ENCODE assay signal across 8 mouse cellular contexts in genomic region chr2:161214681-161215458, GRCm38 (mm10).
DNase-seq lines count a peak whose midpoint lies in the region; ATAC-seq and TF ChIP-seq lines count a peak whose summit lies in the region.

No protein-coding gene starts in this region.

- peaks cover 9% of the 10 kb centered on the region for H3K4me1 ChIP-seq in E14TG2a.4 (replicated peaks; ENCODE audit: low read depth, low read length)
- H3K4me1 ChIP-seq in bone marrow macrophage, adult 2 months (ENCODE audit: control insufficient read depth, insufficient read depth, low read length), result no peaks in the 10 kb centered on the region
- H3K4me1 ChIP-seq in embryonic facial prominence, embryonic 14.5 days (ENCODE audit: control insufficient read depth, insufficient read depth, low read length), result no peaks in the 10 kb centered on the region
- H3K4me1 ChIP-seq in limb, embryonic 10.5 days, result peaks cover 9% of the 10 kb centered on the region

- H3K9ac ChIP-seq in embryonic facial prominence, embryonic 14.5 days (ENCODE audit: low read depth, low read length), result peak overlapping the region; percentile 14; the same call in 1 of the 2 replicates

- TF ChIP-seq CTCF in E14TG2a.4 (conservative IDR thresholded peaks at IDR 0.05; ENCODE audit: low read length), result peak; percentile 85
- peak; percentile 91 for TF ChIP-seq CTCF in bone marrow macrophage, adult 2 months (IDR thresholded peaks at IDR 0.05; ENCODE audit: low read depth, low read length)

- WGBS in embryonic facial prominence, embryonic 14.5 days, result 24% methylated on average over 15 of the region's 15 CpGs
- WGBS in limb, embryonic 10.5 days, result 27% methylated on average over 15 of the region's 15 CpGs

- H3K4me2 ChIP-seq in embryonic facial prominence, embryonic 14.5 days (ENCODE audit: low read depth, low read length), result peak overlapping the region; percentile 23; the same call in 1 of the 2 replicates

- H3K4me3 ChIP-seq in E14TG2a.4 (replicated peaks; ENCODE audit: low read length), result no peak overlapping the region
- H3K4me3 ChIP-seq in bone marrow macrophage, adult 2 months (ENCODE audit: insufficient read depth, low read length), result no peak overlapping the region
- H3K4me3 ChIP-seq in embryonic facial prominence, embryonic 14.5 days (ENCODE audit: low read depth, low read length), result no peak overlapping the region
- H3K4me3 ChIP-seq in limb, embryonic 10.5 days, result no peak overlapping the region

- H3K9me3 ChIP-seq in E14TG2a.4 (ENCODE audit: low read length), result no peaks in the 10 kb centered on the region
- no peaks in the 10 kb centered on the region for H3K9me3 ChIP-seq in embryonic facial prominence, embryonic 14.5 days (ENCODE audit: control insufficient read depth, low read length)
- H3K9me3 ChIP-seq in limb, embryonic 10.5 days (replicated peaks), result no peaks in the 10 kb centered on the region

- peak; percentile 91 for DNase-seq in embryonic facial prominence, embryonic 14.5 days (ENCODE audit: low spot score)
- peak; percentile 53 for DNase-seq in heart, adult 8-10 months (ENCODE audit: low spot score)
- DNase-seq in kidney, adult 8-10 months, result peak; percentile 62 to 79
- DNase-seq in limb, embryonic 10.5 days (ENCODE audit: low spot score), result peak; percentile 85
- DNase-seq in natural killer cell, adult 2 months (ENCODE audit: low spot score in 2 of 2), result peak; percentile 1 to 8
- peak; percentile 66 for DNase-seq in testis, postnatal 14 days (ENCODE audit: low spot score)

- H3K27ac ChIP-seq in bone marrow macrophage, adult 2 months (ENCODE audit: insufficient read depth, low read depth, low read length), result no peak overlapping the region
- no peak overlapping the region for H3K27ac ChIP-seq in embryonic facial prominence, embryonic 14.5 days (replicated peaks; ENCODE audit: low read depth, low read length)
- no peak overlapping the region for H3K27ac ChIP-seq in limb, embryonic 10.5 days

- TF ChIP-seq POLR2A in bone marrow macrophage, adult 2 months (IDR thresholded peaks at IDR 0.05; ENCODE audit: borderline replicate concordance, low read depth, low read length), result no peak

- ATAC-seq in embryonic facial prominence, embryonic 14.5 days (ENCODE audit: low read depth), result peak; percentile 81

- H3K27me3 ChIP-seq in E14TG2a.4 (ENCODE audit: insufficient read depth, low read length), result peaks cover 2% of the 10 kb centered on the region; the same call in 1 of the 2 replicates
- no peaks in the 10 kb centered on the region for H3K27me3 ChIP-seq in embryonic facial prominence, embryonic 14.5 days (replicated peaks; ENCODE audit: control insufficient read depth, insufficient read depth, low read length)
- no peaks in the 10 kb centered on the region for H3K27me3 ChIP-seq in limb, embryonic 10.5 days (ENCODE audit: low read depth, poor library complexity, severe bottlenecking)

- H3K36me3 ChIP-seq in E14TG2a.4 (ENCODE audit: insufficient read depth, low read length), result no peaks in the 10 kb centered on the region
- no peaks in the 10 kb centered on the region for H3K36me3 ChIP-seq in embryonic facial prominence, embryonic 14.5 days (ENCODE audit: control insufficient read depth, insufficient read depth, low read length)
- no peaks in the 10 kb centered on the region for H3K36me3 ChIP-seq in limb, embryonic 10.5 days

Comparison
In these comparisons a context has a peak if more than half of its experiments do, and no peak if none do; other contexts are left out.
1. DNase-seq: peak in every context shown above with its lines; median percentile 91 in embryonic facial prominence, embryonic 14.5 days; 85 in limb, embryonic 10.5 days; 70 in kidney, adult 8-10 months; 66 in testis, postnatal 14 days; 53 in heart, adult 8-10 months; 4 in natural killer cell, adult 2 months.